Mouse (Mus musculus): ENCODE data around the gene 4930404N11Rik. TPM values are rescaled to one million over a fixed set of nuclear protein-coding genes. Genes with fewer than 3 reads are reported as not detected.

Gene 4930404N11Rik
- polyA plus RNA-seq (2016; fragmentation: Nextera tagmentation; extraction: Ambion mirVana): 1.4 TPM in 2 replicates

DNA sequence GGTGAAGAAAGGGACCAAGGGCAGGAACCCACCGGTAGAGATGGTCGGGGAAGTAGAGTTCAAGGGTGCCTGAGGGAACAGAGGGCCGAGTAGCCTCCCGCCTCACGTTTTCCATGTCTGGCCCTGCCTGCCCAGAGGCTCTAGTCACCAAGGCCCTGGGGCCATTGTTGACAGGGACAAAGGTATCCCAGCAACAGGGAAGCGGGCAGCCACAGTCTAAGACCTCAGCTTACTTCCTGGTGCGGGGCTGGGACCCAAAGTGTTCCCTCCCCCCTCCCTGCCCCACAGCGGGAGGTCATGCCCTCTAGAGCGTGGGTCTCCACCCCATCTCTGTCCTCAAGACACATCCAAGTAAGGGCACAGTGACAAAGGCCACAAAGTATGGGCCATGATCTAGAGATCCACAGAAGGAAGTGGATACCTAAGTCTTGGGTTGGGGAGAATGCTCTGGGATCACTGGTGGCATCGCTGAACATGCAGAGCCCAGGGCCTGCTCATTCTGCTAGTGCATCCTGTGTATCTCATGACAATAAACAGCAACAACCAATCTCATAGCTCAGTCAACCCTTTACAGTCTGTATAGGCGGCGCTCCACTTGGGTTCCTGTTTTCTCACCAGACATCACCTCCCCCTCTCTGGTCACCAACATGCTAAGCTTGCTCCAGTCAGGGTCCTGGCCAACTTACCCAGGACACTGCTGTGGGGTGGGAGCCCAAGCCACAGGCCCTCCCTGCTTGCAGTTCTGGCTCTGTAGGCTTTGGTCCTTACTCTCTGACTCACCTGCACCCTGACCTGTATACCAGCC, at the start of gene 4930404N11Rik:
TSS of gene 4930404N11Rik (minus strand) at position 145 of the 805 bp plus-strand sequence.
- Histone ChIP-seq H3K27me3 (replicated peaks) (no peaks in the 10 kb centered on the region), H3K27ac (peak within 1 kb of the TSS; percentile 94), H3K4me2 (peak within 1 kb of the TSS; percentile 96), H3K4me1 (peaks cover 62% of the 10 kb centered on the region), H3K4me3 (0 out of 2 replicates have a peak within 1 kb of the TSS, but pooled peaks have one; percentile 3), H3K36me3 (peaks cover 85% of the 10 kb centered on the region), H3K9ac (peak within 1 kb of the TSS; percentile 62), H3K9me3 (replicated peaks) (no peaks in the 10 kb centered on the region)
- ATAC-seq: no peak
- WGBS (ENCODE audit: insufficient replicate concordance): 31% methylated on average over 12 of the region's 12 CpGs

- H3K9me3 ChIP-seq (replicated peaks): no peaks in the 10 kb centered on the region
- H3K4me3 ChIP-seq: no peak overlapping the region
- ATAC-seq: no peak
- WGBS (ENCODE audit: insufficient replicate concordance): 71% methylated on average over 5 of the region's 5 CpGs
- peaks cover 33% of the 10 kb centered on the region for H3K27me3 ChIP-seq (replicated peaks)
- peaks cover 86% of the 10 kb centered on the region for H3K4me1 ChIP-seq
- peaks cover 3% of the 10 kb centered on the region; the same call in 1 of the 2 replicates for H3K36me3 ChIP-seq
- H3K9ac ChIP-seq: no peak overlapping the region
- no peak overlapping the region for H3K4me2 ChIP-seq
- H3K27ac ChIP-seq: 0 out of 2 replicates have a peak overlapping the region, but pooled peaks have one; percentile 36
These were observed 49.5 kb upstream of the 4930404N11Rik start for GRCm38 (mm10) chr10:81415146-81415545.

DNA sequence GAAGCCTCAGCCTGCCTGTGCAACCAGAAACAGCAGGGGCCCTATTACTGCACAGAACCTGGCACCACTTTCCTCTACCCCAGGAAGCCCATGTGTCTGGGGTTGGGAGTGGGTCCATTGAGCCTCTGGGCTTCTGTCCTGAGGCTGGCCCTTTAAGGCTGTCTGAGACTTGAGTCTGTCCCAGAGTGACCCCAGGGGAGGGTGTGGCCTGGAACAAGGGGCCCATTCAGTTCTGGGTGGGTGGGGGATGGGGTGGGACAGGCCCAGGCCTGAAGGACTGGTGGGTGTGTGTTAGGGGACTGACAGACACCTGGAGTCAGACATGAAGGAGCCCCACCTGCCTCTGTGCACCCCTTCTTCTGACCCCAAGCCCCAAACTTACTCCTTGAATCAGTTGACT, 49.1 kb upstream of the 4930404N11Rik start:
- Histone ChIP-seq H3K4me3 (no peak overlapping the region), H3K9me3 (replicated peaks) (no peaks in the 10 kb centered on the region), H3K4me1 (peaks cover 86% of the 10 kb centered on the region), H3K4me2 (no peak overlapping the region), H3K27me3 (replicated peaks) (peaks cover 29% of the 10 kb centered on the region), H3K9ac (no peak overlapping the region), H3K36me3 (no peaks in the 10 kb centered on the region), H3K27ac (peak overlapping the region; percentile 36; the same call in 1 of the 2 replicates)
- ATAC-seq: no peak

- H3K36me3 ChIP-seq: no peaks in the 10 kb centered on the region
- WGBS (ENCODE audit: insufficient replicate concordance): 25% methylated on average over 26 of the region's 26 CpGs
- H3K4me2 ChIP-seq: peak overlapping the region; percentile 40
- peak overlapping the region; percentile 36 for H3K27ac ChIP-seq
- no peaks in the 10 kb centered on the region for H3K9me3 ChIP-seq (replicated peaks)
- no peak overlapping the region for H3K4me3 ChIP-seq
- 0 out of 2 replicates have a peak, but pooled peaks have one; percentile 13 for ATAC-seq
- no peak overlapping the region for H3K9ac ChIP-seq
- peaks cover 29% of the 10 kb centered on the region for H3K27me3 ChIP-seq (replicated peaks)
- H3K4me1 ChIP-seq: peaks cover 91% of the 10 kb centered on the region
These were observed 48.0 kb upstream of the 4930404N11Rik start for GRCm38 (mm10) chr10:81413310-81414261.

DNA sequence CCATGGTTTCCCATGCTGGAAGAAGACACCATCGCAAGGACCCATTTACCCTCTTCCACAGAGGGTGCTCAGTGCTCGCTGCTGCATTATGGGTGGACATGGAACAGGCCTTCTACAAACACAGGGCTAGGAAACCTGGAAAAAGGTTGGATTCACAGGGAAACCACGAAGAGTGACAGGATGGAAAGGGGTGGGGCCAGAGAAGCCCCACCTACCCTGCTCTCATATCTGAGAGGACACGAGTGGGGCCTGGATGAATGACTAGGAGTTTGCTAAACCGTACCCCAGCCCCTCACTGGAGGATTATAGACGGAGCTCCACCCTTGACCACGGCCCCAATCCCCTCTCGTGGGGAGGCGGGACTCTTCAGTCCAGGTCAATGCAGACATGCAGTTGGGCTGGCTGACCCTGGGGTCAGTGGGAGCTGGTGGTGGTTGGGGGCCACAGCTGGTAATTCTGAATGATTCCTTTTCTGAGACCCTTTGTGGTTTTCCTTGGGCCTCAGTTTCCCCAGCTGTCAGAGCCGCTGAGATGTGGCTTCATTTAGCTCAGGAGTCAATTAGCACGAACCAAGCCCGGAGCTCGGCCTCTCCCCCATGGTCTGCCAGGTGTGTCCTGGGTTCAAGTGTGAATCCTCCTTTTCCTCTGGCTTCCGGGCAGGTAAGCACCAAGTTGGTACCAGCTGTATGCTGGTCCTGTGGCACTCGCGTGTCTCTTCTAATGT, 47.1 kb upstream of the 4930404N11Rik start:
- no peak overlapping the region for H3K4me3 ChIP-seq
- H3K36me3 ChIP-seq: no peaks in the 10 kb centered on the region
- peak overlapping the region; percentile 52 for H3K27ac ChIP-seq
- H3K9ac ChIP-seq: no peak overlapping the region
- peaks cover 29% of the 10 kb centered on the region for H3K27me3 ChIP-seq (replicated peaks)
- no peak overlapping the region for H3K4me2 ChIP-seq
- H3K4me1 ChIP-seq: peaks cover 91% of the 10 kb centered on the region
- 59% methylated on average over 16 of the region's 16 CpGs for WGBS (ENCODE audit: insufficient replicate concordance)
- no peak for ATAC-seq
- H3K9me3 ChIP-seq (replicated peaks): no peaks in the 10 kb centered on the region

GRCm38 (mm10) chr10:81411471-81412400, 46.1 kb upstream of the 4930404N11Rik start:
- ATAC-seq: no peak
- no peak overlapping the region for H3K4me3 ChIP-seq
- H3K9ac ChIP-seq: no peak overlapping the region
- peaks cover 29% of the 10 kb centered on the region for H3K27me3 ChIP-seq (replicated peaks)
- 0 out of 2 replicates have a peak overlapping the region, but pooled peaks have one; percentile 50 for H3K4me2 ChIP-seq
- H3K36me3 ChIP-seq: 0 out of 2 replicates have a peak, but pooled peaks cover 4% of the 10 kb centered on the region
- peaks cover 91% of the 10 kb centered on the region for H3K4me1 ChIP-seq
- peak overlapping the region; percentile 52 for H3K27ac ChIP-seq
- no peaks in the 10 kb centered on the region for H3K9me3 ChIP-seq (replicated peaks)
- 64% methylated on average over 18 of the region's 18 CpGs for WGBS (ENCODE audit: insufficient replicate concordance)

DNA sequence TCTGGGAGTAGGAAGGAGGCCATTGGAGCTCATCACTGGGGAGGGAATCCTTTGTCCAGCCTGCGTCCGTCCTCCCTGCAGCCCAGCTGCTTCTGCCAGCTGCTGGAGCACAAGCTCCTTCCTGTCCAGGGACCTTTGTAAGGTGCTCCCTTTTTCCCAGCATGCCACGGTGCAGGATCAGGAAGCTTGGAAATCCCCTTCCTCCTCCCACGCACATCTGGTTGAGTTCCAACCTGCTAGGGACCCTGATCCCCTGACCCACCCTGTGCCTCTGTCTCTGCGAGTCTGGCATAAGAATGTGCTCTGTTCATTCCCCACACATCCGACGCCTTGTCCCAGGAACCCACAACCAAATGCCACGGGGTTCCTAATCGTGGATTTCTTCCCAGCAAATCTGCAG, 45.4 kb upstream of the 4930404N11Rik start:
- no peak for ATAC-seq
- Histone ChIP-seq H3K4me2 (peak overlapping the region; percentile 50), H3K27ac (peak overlapping the region; percentile 52)

DNA sequence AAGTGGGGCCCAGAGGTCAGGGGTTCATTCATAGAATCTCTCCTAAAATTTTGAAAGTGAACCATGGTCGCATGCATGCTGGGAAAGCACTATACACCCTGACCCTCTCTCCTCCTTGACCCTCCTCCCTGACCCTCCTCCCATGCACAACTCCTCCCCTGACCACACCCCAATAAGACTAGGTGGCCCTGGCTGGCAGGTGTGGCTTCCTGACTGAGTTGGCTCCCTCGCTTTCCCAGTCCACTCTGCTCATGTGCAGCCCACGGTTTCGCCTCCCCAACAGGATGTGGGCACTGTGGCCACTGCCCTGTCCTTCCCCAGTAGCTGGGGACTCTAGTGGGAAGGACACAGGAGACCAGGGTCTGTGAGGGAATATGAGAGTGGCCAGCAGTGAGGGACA, 44.7 kb upstream of the 4930404N11Rik start:
- Histone ChIP-seq H3K9me3 (replicated peaks) (no peaks in the 10 kb centered on the region), H3K27me3 (replicated peaks) (peaks cover 41% of the 10 kb centered on the region), H3K9ac (0 out of 2 replicates have a peak overlapping the region, but pooled peaks have one; percentile 8), H3K36me3 (0 out of 2 replicates have a peak, but pooled peaks cover 12% of the 10 kb centered on the region), H3K4me1 (peaks cover 94% of the 10 kb centered on the region), H3K4me3 (no peak overlapping the region; the same call in 1 of the 2 replicates), H3K4me2 (peak overlapping the region; percentile 50), H3K27ac (peak overlapping the region; percentile 52; the same call in 1 of the 2 replicates)
- 27% methylated on average over 4 of the region's 4 CpGs for WGBS (ENCODE audit: insufficient replicate concordance)
- ATAC-seq: no peak

More for the DNA sequence above, 45.4 kb upstream of the 4930404N11Rik start:
- Histone ChIP-seq H3K9me3 (replicated peaks) (no peaks in the 10 kb centered on the region), H3K36me3 (0 out of 2 replicates have a peak, but pooled peaks cover 6% of the 10 kb centered on the region), H3K27me3 (replicated peaks) (peaks cover 35% of the 10 kb centered on the region), H3K4me1 (peaks cover 94% of the 10 kb centered on the region), H3K9ac (no peak overlapping the region), H3K4me3 (no peak overlapping the region)
- 73% methylated on average over 9 of the region's 9 CpGs for WGBS (ENCODE audit: insufficient replicate concordance)

DNA sequence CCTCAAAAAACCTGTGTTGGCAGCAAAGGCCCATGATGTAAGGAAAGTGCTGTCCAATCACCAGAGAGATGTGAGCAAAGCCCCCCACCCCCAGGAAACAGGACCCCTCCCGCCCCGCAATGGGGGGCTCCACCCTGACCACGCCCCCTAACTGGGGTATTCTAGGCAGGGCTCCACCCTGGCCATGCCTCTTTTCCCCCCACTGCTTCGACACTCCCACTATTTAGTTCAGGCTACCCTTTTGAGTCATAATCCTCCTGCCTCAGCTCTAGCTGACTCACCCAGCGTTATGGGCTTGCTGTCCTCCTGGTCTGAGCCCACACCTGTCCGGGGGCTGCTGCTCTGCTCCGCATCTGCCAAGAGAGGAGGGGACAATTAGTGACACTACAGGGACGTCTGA, 43.7 kb upstream of the 4930404N11Rik start:
- H3K4me3 ChIP-seq: no peak overlapping the region
- 11% methylated on average over 8 of the region's 8 CpGs for WGBS (ENCODE audit: insufficient replicate concordance)
- H3K27ac ChIP-seq: peak overlapping the region; percentile 42
- peak overlapping the region; percentile 50 for H3K4me2 ChIP-seq
- peaks cover 50% of the 10 kb centered on the region for H3K27me3 ChIP-seq (replicated peaks)
- no peaks in the 10 kb centered on the region for H3K9me3 ChIP-seq (replicated peaks)
- 0 out of 2 replicates have a peak overlapping the region, but pooled peaks have one; percentile 8 for H3K9ac ChIP-seq
- peaks cover 94% of the 10 kb centered on the region for H3K4me1 ChIP-seq
- H3K36me3 ChIP-seq: peaks cover 17% of the 10 kb centered on the region; the same call in 1 of the 2 replicates
- ATAC-seq: no peak

DNA sequence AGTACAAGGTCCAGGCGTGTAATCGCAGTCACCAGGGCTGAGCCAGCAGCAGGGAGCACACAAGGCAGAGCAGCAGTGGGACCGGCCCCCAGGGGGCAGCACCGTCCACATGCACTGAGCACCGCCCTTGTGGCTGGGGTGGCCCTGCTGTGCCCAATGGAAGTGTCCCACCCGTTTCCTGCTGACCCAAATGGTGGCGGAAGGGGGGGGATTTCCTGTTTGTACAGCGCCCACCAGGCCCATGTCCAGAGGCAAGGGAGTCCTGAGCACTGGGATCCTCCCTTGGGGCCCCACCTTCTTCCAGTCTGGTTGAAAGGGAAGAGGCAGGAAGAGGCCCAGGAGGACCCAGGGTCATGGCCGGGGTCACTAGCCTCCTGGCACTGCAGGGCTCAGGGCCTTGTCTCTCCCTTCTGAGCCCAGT, 43.3 kb upstream of the 4930404N11Rik start:
- H3K9me3 ChIP-seq (replicated peaks): no peaks in the 10 kb centered on the region
- peak; percentile 67 for ATAC-seq

More for the DNA sequence above, 43.3 kb upstream of the 4930404N11Rik start:
- H3K36me3 ChIP-seq: peaks cover 19% of the 10 kb centered on the region; the same call in 1 of the 2 replicates
- 4% methylated on average over 8 of the region's 9 CpGs for WGBS (ENCODE audit: insufficient replicate concordance)
- peaks cover 54% of the 10 kb centered on the region for H3K27me3 ChIP-seq (replicated peaks)
- H3K4me3 ChIP-seq: no peak overlapping the region
- H3K9ac ChIP-seq: no peak overlapping the region
- peaks cover 94% of the 10 kb centered on the region for H3K4me1 ChIP-seq
- H3K4me2 ChIP-seq: peak overlapping the region; percentile 50
- peak overlapping the region; percentile 42 for H3K27ac ChIP-seq
